Mouse (Mus musculus) urinary bladder, postnatal 4 days (tissue): ENCODE data around the gene E2f2.

Source experiments
- DNase-seq, 2 experiments: peaks; one replicate each; pipeline ENCODE4 v3.0.0; 2021 to 2022; ENCODE audit warnings: low spot score in 2 of 2

E2f2 gene

GRCm38 (mm10) chr4:136172011-136172541 is at the start of gene E2f2:
Gene E2f2, plus strand, starts transcription at chr4:136172394.
- no peak for DNase-seq

- no peak for DNase-seq
Measured at GRCm38 (mm10) chr4:136123111-136123791, 48.9 kb upstream of the E2f2 start.

GRCm38 (mm10) chr4:136123792-136124161 is 48.4 kb upstream of the E2f2 start:
- no peak for DNase-seq

- DNase-seq = no peak
Measured at GRCm38 (mm10) chr4:136124581-136124980, 47.6 kb upstream of the E2f2 start.

- no peak for DNase-seq
Measured at GRCm38 (mm10) chr4:136125458-136125857, 46.7 kb upstream of the E2f2 start.

- DNase-seq = no peak
Measured at GRCm38 (mm10) chr4:136126019-136126418, 46.2 kb upstream of the E2f2 start.

GRCm38 (mm10) chr4:136127670-136128069 is 44.5 kb upstream of the E2f2 start:
- DNase-seq = no peak

GRCm38 (mm10) chr4:136129842-136130241 is 42.4 kb upstream of the E2f2 start:
- no peak for DNase-seq

- no peak for DNase-seq
Measured at GRCm38 (mm10) chr4:136133801-136134200, 38.4 kb upstream of the E2f2 start.

GRCm38 (mm10) chr4:136134418-136134977 is 37.7 kb upstream of the E2f2 start:
- no peak for DNase-seq

GRCm38 (mm10) chr4:136134978-136135873 is 37.0 kb upstream of the E2f2 start:
- peak; percentile 63 to 81 for DNase-seq

GRCm38 (mm10) chr4:136135874-136136728 is 36.1 kb upstream of the E2f2 start:
- DNase-seq = no peak

- no peak for DNase-seq
Measured at GRCm38 (mm10) chr4:136139326-136140110, 32.7 kb upstream of the E2f2 start.

GRCm38 (mm10) chr4:136140327-136141250 is 31.6 kb upstream of the E2f2 start:
- peak; percentile 95 to 96 for DNase-seq

GRCm38 (mm10) chr4:136142267-136143192 is 29.7 kb upstream of the E2f2 start:
- DNase-seq = no peak

- peak; percentile 96 to 97 for DNase-seq
Measured at GRCm38 (mm10) chr4:136143193-136143976, 28.8 kb upstream of the E2f2 start, which contains the start of gene Id3. Gene Id3, plus strand, starts transcription at chr4:136143497.

GRCm38 (mm10) chr4:136144126-136144926 is 27.9 kb upstream of the E2f2 start:
- DNase-seq = peak; percentile 79 to 81
